ENCODE assay signal across 17 mouse cellular contexts in genomic region chr1:180926286-180926685, GRCm38 (mm10). TPM values are rescaled to one million over a fixed set of nuclear protein-coding genes. Genes with fewer than 3 reads are reported as not detected.
"Had no signal": no experiment of that assay in that cellular context is flagged by ENCODE, and none has a peak within 500 bp of the region (broad histone marks: within the 10 kb centered on the region; RNA-seq: fewer than 3 reads in every experiment).

No protein-coding gene starts in this region.

- H3K36me3 ChIP-seq: limb, embryonic 13.5 days; midbrain, embryonic 12.5 days; neural tube, embryonic 15.5 days; stomach, embryonic 15.5 days had no signal

- H3K9me3 ChIP-seq: limb, embryonic 13.5 days; midbrain, embryonic 12.5 days; neural tube, embryonic 15.5 days; stomach, embryonic 15.5 days had no signal

- H3K27ac ChIP-seq: layer of hippocampus, adult 2 months; limb, embryonic 13.5 days; liver, embryonic 14.5 days; midbrain, embryonic 12.5 days; neural tube, embryonic 15.5 days; stomach, embryonic 15.5 days had no signal

- H3K9ac ChIP-seq: limb, embryonic 13.5 days; liver, embryonic 14.5 days; midbrain, embryonic 12.5 days; neural tube, embryonic 15.5 days; stomach, embryonic 15.5 days had no signal

- H3K27me3 ChIP-seq: midbrain, embryonic 12.5 days; neural tube, embryonic 15.5 days; stomach, embryonic 15.5 days had no signal

- DNase-seq: kidney, postnatal 10 days; kidney, postnatal 4 days; left cerebral cortex, postnatal 4 days; lung, adult 18-20 months; right cerebral cortex, postnatal 4 days; spleen, adult 18-20 months; thymus, postnatal 4 days had no signal

- H3K4me2 ChIP-seq: limb, embryonic 13.5 days; midbrain, embryonic 12.5 days; neural tube, embryonic 15.5 days; stomach, embryonic 15.5 days had no signal

- ATAC-seq: intestine, postnatal 0 days had no signal

- H3K4me1 ChIP-seq: limb, embryonic 13.5 days; midbrain, embryonic 12.5 days; neural tube, embryonic 15.5 days; stomach, embryonic 15.5 days had no signal

- H3K4me3 ChIP-seq: layer of hippocampus, adult 2 months; limb, embryonic 13.5 days; midbrain, embryonic 12.5 days; neural tube, embryonic 15.5 days; stomach, embryonic 15.5 days had no signal

RNA-seq across cellular contexts. Expression of gene Lefty2, which starts 33.4 kb away (rescaled TPM):
- polyA plus RNA-seq: intestine, postnatal 0 days; kidney, embryonic 14.5 days; liver, adult 2 months; liver, embryonic 14.5 days; midbrain, embryonic 12.5 days; neural tube, embryonic 11.5 days; stomach, embryonic 15.5 days had no signal
